Mouse (Mus musculus) urinary bladder, postnatal 10 days (tissue): ENCODE measurements around the gene Plppr5.

Source experiments
- DNase-seq: peaks from one replicate; pipeline ENCODE4 v3.0.0; 2022; ENCODE audit warnings: low spot score

Gene Plppr5

GRCm38 (mm10) chr3:117696350-117696749 is 121.7 kb downstream of the Plppr5 start:
- DNase-seq, result no peak

- DNase-seq, result no peak
Measured at GRCm38 (mm10) chr3:117708788-117709187, 134.2 kb downstream of the Plppr5 start.

- no peak for DNase-seq
Measured at GRCm38 (mm10) chr3:117716534-117717280, 142.1 kb downstream of the Plppr5 start.

GRCm38 (mm10) chr3:117723390-117723789 is 148.8 kb downstream of the Plppr5 start:
- no peak for DNase-seq

GRCm38 (mm10) chr3:117724521-117724920 is 149.9 kb downstream of the Plppr5 start:
- no peak for DNase-seq

- no peak for DNase-seq
Measured at GRCm38 (mm10) chr3:117725501-117725900, 150.9 kb downstream of the Plppr5 start.

GRCm38 (mm10) chr3:117728136-117728535 is 153.5 kb downstream of the Plppr5 start:
- DNase-seq, result no peak

GRCm38 (mm10) chr3:117729121-117730072 is 154.8 kb downstream of the Plppr5 start:
- DNase-seq, result no peak

- DNase-seq, result no peak
Measured at GRCm38 (mm10) chr3:117731545-117731944, 156.9 kb downstream of the Plppr5 start.

GRCm38 (mm10) chr3:117732661-117733060 is 158.0 kb downstream of the Plppr5 start:
- DNase-seq, result no peak
